Mouse (Mus musculus) 3T3-L1 (cell line): ENCODE results near the gene Zbtb38.
"Not testable (repeated sequence)": the region's sequence is repeated elsewhere in the genome, so short reads cannot be mapped to it uniquely, and the experiment has no call there.

Experiments used
- DNase-seq: peaks from one replicate; pipeline ENCODE4 v3.0.0-alpha.2; 2015; ENCODE audit warnings: low read depth, low spot score

Gene Zbtb38

GRCm38 (mm10) chr9:96644002-96644401, 108.6 kb downstream of the Zbtb38 start:
- DNase-seq = not testable (repeated sequence)

GRCm38 (mm10) chr9:96639451-96639850, 113.2 kb downstream of the Zbtb38 start:
- no peak for DNase-seq

- no peak for DNase-seq
Measured at GRCm38 (mm10) chr9:96638508-96638907, 114.1 kb downstream of the Zbtb38 start.

- no peak for DNase-seq
Measured at GRCm38 (mm10) chr9:96637157-96637548, 115.5 kb downstream of the Zbtb38 start.

DNA sequence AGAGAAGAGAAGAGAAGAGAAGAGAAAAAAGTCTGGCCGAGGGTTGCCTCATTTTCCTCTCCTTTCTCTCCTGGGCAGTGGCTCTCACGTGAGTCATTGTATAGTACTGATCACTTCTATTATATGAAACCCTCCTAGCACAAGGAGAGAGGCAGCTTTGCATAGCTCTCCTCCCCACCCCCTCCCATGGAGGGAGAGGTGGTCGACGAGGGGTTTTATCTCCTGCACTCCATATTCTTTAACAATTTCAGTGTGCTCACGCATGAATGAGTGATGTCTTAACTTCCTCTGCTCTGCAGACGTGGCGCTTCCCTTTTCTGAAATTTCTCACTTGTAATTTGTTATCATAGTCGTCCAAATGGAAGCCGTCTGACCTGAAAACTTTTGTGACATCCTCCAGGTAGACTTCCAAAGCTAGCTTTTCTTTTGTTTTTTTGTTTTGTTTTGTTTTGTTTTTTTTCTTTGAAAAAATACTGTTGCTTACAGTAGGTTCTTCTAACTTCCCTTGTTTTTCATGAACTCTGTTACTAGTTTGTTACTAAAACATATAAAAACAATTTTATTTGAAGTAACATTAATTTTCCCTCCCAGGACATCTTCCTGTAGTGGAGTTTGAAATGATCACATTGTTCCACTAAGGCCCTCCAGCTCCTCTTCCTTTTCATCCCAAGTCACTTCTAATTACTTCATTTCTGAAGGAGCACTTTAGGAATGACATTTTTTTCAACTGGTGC, 116.0 kb downstream of the Zbtb38 start:
- DNase-seq = no peak

DNA sequence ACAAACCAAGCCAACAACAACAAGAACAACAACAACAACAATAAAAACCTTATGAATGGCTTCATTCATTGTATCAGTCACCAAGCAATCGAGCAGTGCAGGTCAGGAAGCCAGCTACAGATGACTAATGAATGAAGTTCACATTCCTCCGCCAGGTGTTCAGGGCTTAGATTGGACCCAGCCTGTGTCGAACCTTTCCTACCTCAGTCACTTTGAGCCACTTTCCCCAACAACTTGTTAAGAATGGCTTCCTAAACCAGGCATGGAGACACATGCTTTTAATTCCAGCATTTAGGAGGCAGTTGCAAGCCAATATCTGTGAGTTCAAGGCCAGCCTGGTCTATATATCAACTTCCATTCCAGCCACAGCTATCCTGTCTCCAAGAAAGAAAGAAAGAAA, 116.7 kb downstream of the Zbtb38 start:
- no peak for DNase-seq

DNA sequence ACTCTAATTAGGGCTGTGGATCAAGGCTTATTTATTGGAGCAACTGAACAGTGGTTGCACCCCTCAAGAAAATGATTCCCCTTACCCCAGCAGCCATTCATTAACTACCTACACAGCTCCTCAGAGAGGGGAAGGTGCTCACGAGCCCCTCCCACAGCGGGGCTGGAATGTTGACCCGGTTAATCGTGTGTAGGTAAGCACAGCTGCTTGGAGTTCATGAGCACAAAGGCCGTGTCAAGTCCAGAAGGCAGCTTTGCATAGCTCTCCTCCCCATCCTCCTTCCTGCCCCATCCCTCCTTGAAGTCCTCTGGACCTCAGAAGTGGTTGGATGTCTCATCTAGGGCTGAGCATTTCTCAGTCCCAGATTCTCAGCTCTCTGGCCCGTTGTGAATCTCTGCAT, 117.5 kb downstream of the Zbtb38 start:
- no peak for DNase-seq

GRCm38 (mm10) chr9:96633771-96634170, 118.9 kb downstream of the Zbtb38 start:
- DNase-seq = no peak
